Mouse (Mus musculus) liver, embryonic 16.5 days (tissue): ENCODE measurements around the gene Kif23. TPM values are rescaled to one million over a fixed set of nuclear protein-coding genes. Genes with fewer than 3 reads are reported as not detected.
A peak's percentile ranks its signal among the peaks of the same experiment; 100 is the strongest.

Experiments used
- ATAC-seq: fragments of 200-750 bp; cut with Nextera tagmentation; 2 replicates; pipeline ENCODE4 v1.8.0; 2017; ENCODE audit warnings: low read depth, mild to moderate bottlenecking, moderate number of reproducible peaks, moderate library complexity
- H3K27ac ChIP-seq: fragments of 300-500 bp; sonication (generic); 2 replicates; pipeline ENCODE4 v1.5.1; 2014; ENCODE audit warnings: mild to moderate bottlenecking, low read length
- H3K27me3 ChIP-seq: fragments of 300-500 bp; sonication (generic); 2 replicates; pipeline ENCODE4 v1.6.1; 2014; ENCODE audit warnings: low read depth, low read length, mixed read lengths; ENCODE audit not compliant: control insufficient read depth, insufficient read depth
- H3K36me3 ChIP-seq: fragments of 300-500 bp; sonication (generic); 2 replicates; pipeline ENCODE4 v1.6.1; 2014; ENCODE audit warnings: mild to moderate bottlenecking; ENCODE audit not compliant: control insufficient read depth, insufficient read depth
- H3K4me1 ChIP-seq: fragments of 300-500 bp; sonication (generic); 2 replicates; pipeline ENCODE4 v1.6.1; 2014; ENCODE audit warnings: low read depth, low read length, mixed read lengths; ENCODE audit not compliant: control insufficient read depth
- H3K4me2 ChIP-seq: fragments of 300-500 bp; sonication (generic); 2 replicates; pipeline ENCODE4 v1.6.1; 2014; ENCODE audit warnings: low read depth, low read length, mixed read lengths
- H3K4me3 ChIP-seq: fragments of 300-500 bp; sonication (generic); 2 replicates; pipeline ENCODE4 v1.5.1; 2014; ENCODE audit warnings: low read depth, mild to moderate bottlenecking, low read length
- H3K9ac ChIP-seq: fragments of 300-500 bp; sonication (generic); 2 replicates; pipeline ENCODE4 v1.6.1; 2014; ENCODE audit warnings: low read depth, low read length
- H3K9me3 ChIP-seq: fragments of 300-500 bp; sonication (generic); replicated peaks from 2 replicates; pipeline ENCODE4 v1.6.1; 2016; ENCODE audit warnings: low read length; ENCODE audit not compliant: control insufficient read depth
- WGBS: fragments of 180-500 bp; shearing (Covaris S2); extraction: QIAGEN DNeasy Blood & Tissue Kit; methylation state at CpG from one replicate; pipeline ENCODE4 v1.1.7; 2014; ENCODE audit not compliant: insufficient replicate concordance; 5-methylcytosine and 5-hydroxymethylcytosine counted together
- polyA plus RNA-seq: library from polyadenylated mRNA; unstranded; fragments of >200 nt; fragmentation: Nextera tagmentation; extraction: Ambion mirVana; gene quantifications from 2 replicates; pipeline ENCODE4 v1.2.1, GENCODE M21; 2015

The Kif23 gene
- polyA plus RNA-seq, 1 experiment from 2014 or later: 64.2 TPM

DNA sequence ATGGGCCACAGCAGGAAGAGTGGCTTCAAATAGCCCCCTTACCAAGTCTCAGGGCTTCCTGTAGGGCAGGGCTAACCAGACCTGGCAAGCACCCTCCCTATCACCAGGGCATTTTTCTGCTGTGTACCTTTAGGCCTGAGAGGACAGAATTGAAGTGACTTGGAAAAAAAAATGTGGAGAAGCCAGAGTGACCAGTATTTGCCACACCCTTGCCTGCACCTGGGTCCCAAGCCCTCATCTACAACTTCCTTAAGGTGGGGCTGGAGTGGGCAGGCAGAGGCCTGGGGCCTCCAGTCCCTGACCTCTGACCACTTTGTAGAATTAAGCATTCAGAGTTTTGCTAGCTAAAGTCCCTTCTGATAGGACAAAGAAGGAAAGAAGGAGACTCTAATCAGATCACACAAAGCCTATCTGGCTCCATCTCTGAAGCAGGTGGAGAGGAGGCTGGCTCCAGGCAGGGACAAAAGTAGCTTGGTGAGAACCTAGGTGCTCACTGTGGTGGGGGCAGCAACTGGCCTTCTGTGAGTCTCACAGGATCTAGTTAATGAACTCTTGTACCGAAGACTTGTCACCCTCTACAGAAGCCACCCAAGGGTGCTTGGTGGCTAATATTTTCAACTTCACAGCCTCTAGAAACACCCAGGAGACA is 13.5 kb upstream of the Kif23 start:
- H3K9me3 ChIP-seq: no peaks in the 10 kb centered on the region
- H3K4me2 ChIP-seq: no peak overlapping the region
- 50% methylated on average over 1 of the region's 1 CpGs for WGBS
- no peak overlapping the region for H3K9ac ChIP-seq
- 0 out of 2 replicates have a peak overlapping the region, but pooled peaks have one; percentile 27 for H3K27ac ChIP-seq
- H3K4me1 ChIP-seq: peaks cover 12% of the 10 kb centered on the region
- H3K36me3 ChIP-seq: no peaks in the 10 kb centered on the region
- no peak overlapping the region for H3K4me3 ChIP-seq
- H3K27me3 ChIP-seq: no peaks in the 10 kb centered on the region
- no peak for ATAC-seq

DNA sequence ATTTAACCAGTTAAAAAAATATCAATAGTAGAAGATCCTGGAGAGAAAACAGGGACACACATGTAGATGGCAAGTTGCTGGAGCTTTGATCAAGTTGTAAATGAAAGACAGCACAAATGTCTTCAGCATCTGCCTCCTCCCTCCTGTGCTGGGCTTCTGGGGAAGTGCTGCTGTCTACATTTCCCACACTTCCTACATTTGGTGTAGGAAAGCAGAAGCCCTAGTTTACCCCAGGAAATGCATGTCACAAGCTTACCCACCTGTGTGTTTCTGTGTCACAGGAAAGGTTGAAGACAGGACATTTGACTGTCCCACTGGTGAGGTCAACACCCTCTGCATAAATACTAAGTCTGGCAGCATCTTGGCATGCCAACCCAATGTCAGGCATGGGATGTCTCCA is 8.1 kb upstream of the Kif23 start:
- ATAC-seq: no peak
- Histone ChIP-seq H3K36me3 (no peaks in the 10 kb centered on the region), H3K4me2 (no peak overlapping the region), H3K9ac (no peak overlapping the region), H3K27me3 (no peaks in the 10 kb centered on the region), H3K4me3 (no peak overlapping the region), H3K27ac (no peak overlapping the region), H3K4me1 (peaks cover 3% of the 10 kb centered on the region), H3K9me3 (no peaks in the 10 kb centered on the region)

DNA sequence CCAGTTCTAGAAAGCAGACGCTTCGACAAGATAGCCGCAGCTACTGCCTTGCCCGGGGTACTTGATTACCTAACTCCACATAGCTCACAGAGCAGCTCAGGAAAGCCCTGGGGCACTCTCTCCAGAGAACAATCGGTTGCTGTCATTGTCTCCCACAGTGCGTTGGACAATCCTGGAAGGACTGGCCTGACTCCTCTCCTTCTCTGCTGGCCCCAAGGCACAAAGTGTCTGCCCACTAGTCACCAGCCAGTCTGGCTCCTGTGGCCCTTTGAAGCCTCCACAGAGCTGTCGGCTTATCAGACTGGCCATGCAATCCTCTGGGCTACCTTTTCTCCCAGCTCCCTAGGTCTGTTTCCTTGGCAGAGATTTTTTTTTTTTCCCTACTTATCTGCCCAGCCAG is 5.7 kb upstream of the Kif23 start:
- H3K4me2 ChIP-seq: no peak overlapping the region
- H3K36me3 ChIP-seq: no peaks in the 10 kb centered on the region
- H3K27ac ChIP-seq: no peak overlapping the region
- H3K9ac ChIP-seq: no peak overlapping the region
- no peaks in the 10 kb centered on the region for H3K9me3 ChIP-seq
- WGBS: 52% methylated on average over 7 of the region's 7 CpGs
- no peak overlapping the region for H3K4me3 ChIP-seq
- H3K27me3 ChIP-seq: no peaks in the 10 kb centered on the region; the same call in 1 of the 2 replicates
- peaks cover 10% of the 10 kb centered on the region for H3K4me1 ChIP-seq
- no peak for ATAC-seq

DNA sequence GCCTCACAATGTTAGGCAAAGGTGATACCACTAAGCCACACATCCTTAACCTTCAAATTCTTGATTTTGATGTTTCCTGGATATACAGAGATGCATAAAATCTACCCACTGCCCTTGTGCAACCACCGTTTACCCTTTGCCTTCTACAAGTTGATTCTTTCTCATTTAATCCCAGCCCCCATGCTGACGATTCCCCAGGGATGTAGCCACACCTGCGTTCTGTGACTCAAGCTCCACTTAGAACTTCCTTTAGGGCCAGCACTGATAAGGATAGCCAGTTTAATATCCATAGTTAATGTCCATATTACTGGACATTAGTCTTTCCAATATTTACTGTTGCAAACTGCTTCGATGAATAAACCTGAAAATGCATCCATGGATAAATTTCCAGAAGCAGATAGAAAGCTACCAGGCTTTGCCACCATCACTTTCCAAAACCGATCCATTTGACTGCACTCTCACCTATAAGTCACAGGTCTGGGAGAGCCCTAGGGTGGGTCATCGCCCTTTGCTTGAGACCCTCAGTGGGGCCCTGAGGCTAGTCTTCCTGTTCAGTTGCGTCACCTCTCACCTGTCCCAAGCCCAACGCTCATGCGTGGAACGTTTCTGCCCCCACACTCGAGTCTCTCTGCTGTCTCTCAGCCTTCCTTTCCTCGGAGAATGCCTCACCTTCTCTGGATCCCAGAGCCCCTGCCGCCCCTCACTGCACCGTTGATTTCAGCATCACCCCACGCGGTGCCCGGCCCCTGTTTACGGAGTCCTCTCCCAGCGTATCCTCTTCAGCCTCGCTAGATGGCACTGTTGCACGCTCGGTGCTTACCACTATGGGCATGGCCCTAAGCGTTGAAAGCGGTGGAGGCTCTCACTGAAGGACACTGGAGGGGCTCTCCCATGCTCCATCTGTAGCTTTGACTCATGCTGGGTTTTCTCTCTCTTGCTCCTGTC is 1.1 kb upstream of the Kif23 start:
- H3K27ac ChIP-seq: no peak overlapping the region

DNA sequence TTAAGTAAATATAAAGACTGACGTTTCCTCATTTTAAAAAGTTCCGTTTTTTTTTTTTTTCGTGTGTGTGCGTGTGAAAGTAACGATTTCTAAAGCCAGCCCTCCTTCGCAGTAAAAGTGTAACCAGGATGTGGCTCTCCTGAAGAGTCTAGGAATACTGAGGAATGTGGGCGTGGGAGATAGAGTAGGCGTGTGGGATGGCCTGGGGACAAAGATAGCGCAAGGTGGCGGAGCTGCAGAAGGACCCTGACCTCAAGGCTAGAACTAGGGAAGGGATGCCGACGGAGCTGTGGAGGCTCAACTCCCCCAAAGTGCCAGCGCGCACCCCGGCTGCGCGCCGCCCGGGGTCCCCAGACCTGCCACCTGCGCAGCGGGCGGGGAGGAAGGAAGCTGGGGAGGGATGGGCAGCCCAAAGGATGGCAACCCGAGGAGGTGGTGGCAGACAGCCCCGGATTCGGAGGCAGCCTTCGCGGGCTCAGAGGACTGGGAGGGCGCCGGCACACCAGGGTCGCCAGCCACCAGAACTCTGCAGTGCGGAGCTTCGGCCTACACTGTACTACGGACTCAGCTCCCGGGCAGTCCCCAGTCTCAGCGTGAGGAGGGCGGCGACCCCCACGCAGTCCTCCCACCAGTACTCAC is 482 bp downstream of the Kif23 start:
- Histone ChIP-seq H3K36me3 (peaks cover 24% of the 10 kb centered on the region), H3K9ac (peak overlapping the region; percentile 87), H3K4me3 (peak overlapping the region; percentile 84), H3K27me3 (no peaks in the 10 kb centered on the region; the same call in 1 of the 2 replicates), H3K27ac (peak overlapping the region; percentile 79), H3K4me2 (peak overlapping the region; percentile 69), H3K9me3 (no peaks in the 10 kb centered on the region), H3K4me1 (peaks cover 20% of the 10 kb centered on the region)
- under 1% methylated on average over 37 of the region's 38 CpGs for WGBS
- peak; percentile 80 for ATAC-seq

More for the DNA sequence above, 1.1 kb upstream of the Kif23 start:
- 7% methylated on average over 24 of the region's 24 CpGs for WGBS
- Histone ChIP-seq H3K4me2 (peak overlapping the region; percentile 69), H3K36me3 (peaks cover 12% of the 10 kb centered on the region), H3K27me3 (no peaks in the 10 kb centered on the region; the same call in 1 of the 2 replicates), H3K4me3 (peak overlapping the region; percentile 45), H3K9me3 (no peaks in the 10 kb centered on the region), H3K4me1 (peaks cover 20% of the 10 kb centered on the region), H3K9ac (peak overlapping the region; percentile 37; the same call in 1 of the 2 replicates)
- ATAC-seq: peak; percentile 60

DNA sequence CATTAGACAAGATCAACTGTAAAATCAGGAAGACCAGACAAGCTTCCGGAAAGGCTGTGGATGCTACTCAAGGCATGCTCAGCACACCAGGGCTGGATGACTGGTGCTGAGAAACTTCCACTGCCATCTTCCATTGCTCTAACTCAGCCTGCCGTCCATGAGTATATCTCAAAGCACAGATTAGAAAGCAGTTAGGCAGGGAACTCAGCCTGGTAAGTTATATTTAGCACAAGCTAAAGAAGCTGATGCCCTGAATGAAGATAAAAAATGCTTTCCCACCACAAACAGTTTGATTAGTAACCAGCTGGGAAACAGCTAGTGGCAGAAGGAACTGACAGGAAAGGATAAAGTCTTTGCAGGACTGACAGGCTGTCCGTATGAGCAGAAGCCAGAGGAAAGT is 5.5 kb downstream of the Kif23 start:
- H3K9me3 ChIP-seq: no peaks in the 10 kb centered on the region
- H3K4me3 ChIP-seq: no peak overlapping the region
- H3K9ac ChIP-seq: no peak overlapping the region
- 39% methylated on average over 3 of the region's 3 CpGs for WGBS
- H3K36me3 ChIP-seq: peaks cover 69% of the 10 kb centered on the region
- H3K4me2 ChIP-seq: no peak overlapping the region
- H3K27me3 ChIP-seq: no peaks in the 10 kb centered on the region
- peaks cover 7% of the 10 kb centered on the region for H3K4me1 ChIP-seq
- no peak for ATAC-seq
- no peak overlapping the region for H3K27ac ChIP-seq

DNA sequence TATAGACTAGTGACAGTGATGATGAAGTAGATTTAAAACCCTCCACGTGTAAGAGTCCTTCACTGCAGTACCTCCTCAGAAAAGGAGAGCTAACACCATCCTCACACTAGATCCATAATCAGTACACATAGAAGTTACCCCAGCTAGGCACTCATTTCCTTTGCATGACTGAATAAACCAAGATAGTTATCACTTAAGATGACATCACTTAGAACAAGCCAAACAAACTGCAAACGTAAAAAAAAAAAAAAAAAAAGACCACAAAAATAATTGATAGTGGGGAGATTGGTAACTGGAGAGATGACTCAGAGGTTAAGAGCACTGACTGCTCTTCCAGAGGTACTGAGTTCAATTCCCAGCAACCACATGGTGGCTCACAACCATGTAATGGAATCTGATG is 13.2 kb downstream of the Kif23 start:
- no peaks in the 10 kb centered on the region for H3K27me3 ChIP-seq
- no peak overlapping the region for H3K27ac ChIP-seq
- no peaks in the 10 kb centered on the region for H3K4me1 ChIP-seq
- ATAC-seq: no peak
- H3K4me2 ChIP-seq: no peak overlapping the region
- 48% methylated on average over 2 of the region's 2 CpGs for WGBS
- no peak overlapping the region for H3K4me3 ChIP-seq
- H3K36me3 ChIP-seq: peaks cover 77% of the 10 kb centered on the region
- H3K9me3 ChIP-seq: no peaks in the 10 kb centered on the region
- no peak overlapping the region for H3K9ac ChIP-seq

DNA sequence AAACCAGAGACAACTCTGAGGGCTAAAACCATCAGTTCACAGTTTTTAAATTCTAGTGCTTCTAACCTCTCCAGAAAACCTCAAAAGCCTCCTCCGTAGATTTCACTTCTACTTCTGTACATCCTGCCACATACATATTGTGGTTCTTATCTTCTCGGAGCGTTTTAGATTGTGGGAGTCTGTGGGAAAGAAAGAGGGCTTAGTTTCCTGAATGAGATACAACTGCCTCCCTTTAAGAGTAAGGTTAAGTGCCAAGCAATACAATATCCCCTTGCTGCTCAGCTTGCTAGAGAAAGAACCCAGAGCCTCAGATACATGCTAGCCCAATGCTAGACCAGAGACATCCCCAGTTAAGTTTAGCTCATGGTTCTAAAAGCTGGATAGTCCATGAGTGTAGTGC is 14.6 kb downstream of the Kif23 start:
- Histone ChIP-seq H3K4me1 (no peaks in the 10 kb centered on the region), H3K9ac (no peak overlapping the region), H3K36me3 (peaks cover 69% of the 10 kb centered on the region), H3K27ac (no peak overlapping the region), H3K4me2 (no peak overlapping the region), H3K9me3 (no peaks in the 10 kb centered on the region), H3K27me3 (no peaks in the 10 kb centered on the region), H3K4me3 (no peak overlapping the region)
- 25% methylated on average over 3 of the region's 3 CpGs for WGBS
- no peak for ATAC-seq
